Mouse (Mus musculus): ENCODE measurements around the gene Mobp. TPM values are rescaled to one million over a fixed set of nuclear protein-coding genes. Genes with fewer than 3 reads are reported as not detected.
A peak's percentile ranks its signal among the peaks of the same experiment; 100 is the strongest.

Mobp gene
- polyA plus RNA-seq, 1 experiment = not detected

DNA sequence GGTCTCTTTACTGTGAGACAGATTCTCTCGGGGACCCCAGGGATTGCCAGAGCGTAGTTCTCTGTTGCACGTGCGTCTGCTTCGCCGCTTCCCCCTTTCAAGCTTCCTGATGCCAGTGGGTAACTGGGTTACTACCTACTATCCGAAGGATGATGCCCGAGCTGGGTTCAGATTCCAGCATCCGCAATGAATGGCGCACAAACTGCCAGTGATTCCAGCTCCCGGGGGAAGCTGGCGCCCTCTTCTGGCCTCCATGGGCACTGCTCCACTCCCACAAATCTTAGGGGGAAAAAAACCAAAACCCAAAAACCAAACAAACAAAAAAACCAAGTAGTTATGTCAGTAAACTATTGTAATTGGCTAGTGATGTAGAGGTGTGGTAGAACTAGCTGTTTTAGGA, 53.2 kb downstream of the Mobp start:
- Histone ChIP-seq H3K4me3 (ENCODE audit: insufficient read depth, low read length) (no peak overlapping the region), H3K4me1 (ENCODE audit: control insufficient read depth, insufficient read depth, low read length) (no peaks in the 10 kb centered on the region), H3K27ac (ENCODE audit: insufficient read depth, low read depth, low read length) (no peak overlapping the region)
- TF ChIP-seq CTCF (IDR thresholded peaks at IDR 0.05; ENCODE audit: low read depth, low read length) (peak; percentile 86), POLR2A (IDR thresholded peaks at IDR 0.05; ENCODE audit: borderline replicate concordance, low read depth, low read length) (no peak)

DNA sequence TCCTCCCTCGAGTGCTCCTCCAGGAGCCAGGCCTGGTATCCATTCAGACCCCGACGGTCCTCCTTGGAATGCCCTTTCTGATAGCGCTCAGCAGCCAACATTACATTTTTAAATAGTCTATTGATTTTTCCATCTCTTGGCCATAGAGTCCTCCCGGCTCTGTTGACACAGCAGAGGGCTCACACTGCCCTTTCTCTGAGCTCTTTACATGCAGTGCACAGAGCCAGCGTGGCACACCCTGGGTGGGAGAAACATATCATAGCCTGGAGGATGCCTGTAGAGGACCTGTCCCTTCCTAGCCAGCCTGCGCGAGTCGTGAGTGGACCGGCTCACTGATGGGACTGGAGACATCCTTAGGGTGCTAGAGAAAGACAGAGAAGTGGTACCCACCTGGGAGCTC, 54.4 kb downstream of the Mobp start:
- Histone ChIP-seq H3K4me1 (ENCODE audit: control insufficient read depth, insufficient read depth, low read length) (no peaks in the 10 kb centered on the region), H3K4me3 (ENCODE audit: insufficient read depth, low read length) (no peak overlapping the region)
- TF ChIP-seq POLR2A (IDR thresholded peaks at IDR 0.05; ENCODE audit: borderline replicate concordance, low read depth, low read length) = no peak

DNA sequence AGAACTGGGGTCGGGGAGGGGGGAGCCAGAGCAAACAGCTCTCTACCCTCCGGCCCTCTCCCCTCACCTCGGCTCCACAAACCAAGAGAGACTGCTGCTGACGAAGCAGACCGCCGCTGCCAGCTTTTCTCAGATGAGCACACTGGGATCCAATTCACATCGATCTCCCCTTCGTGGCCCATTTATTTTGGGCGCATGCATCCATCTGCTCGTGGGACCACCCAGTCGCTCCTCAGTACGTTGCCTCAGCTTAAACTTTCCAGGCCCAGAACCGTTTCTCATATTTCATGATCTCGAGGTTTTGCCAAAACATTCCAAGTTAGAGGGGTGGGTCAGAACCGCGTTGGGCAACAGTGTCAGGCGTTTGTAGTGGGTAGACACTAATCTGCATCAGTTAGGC, 57.4 kb downstream of the Mobp start:
- no peaks in the 10 kb centered on the region for H3K4me1 ChIP-seq (ENCODE audit: control insufficient read depth, insufficient read depth, low read length)
- H3K4me3 ChIP-seq (ENCODE audit: insufficient read depth, low read length) = no peak overlapping the region
- H3K27ac ChIP-seq (ENCODE audit: insufficient read depth, low read depth, low read length) = no peak overlapping the region
- no peak for TF ChIP-seq POLR2A (IDR thresholded peaks at IDR 0.05; ENCODE audit: borderline replicate concordance, low read depth, low read length)

More for the DNA sequence above, 54.4 kb downstream of the Mobp start:
- no peak overlapping the region for H3K27ac ChIP-seq (ENCODE audit: insufficient read depth, low read depth, low read length)

DNA sequence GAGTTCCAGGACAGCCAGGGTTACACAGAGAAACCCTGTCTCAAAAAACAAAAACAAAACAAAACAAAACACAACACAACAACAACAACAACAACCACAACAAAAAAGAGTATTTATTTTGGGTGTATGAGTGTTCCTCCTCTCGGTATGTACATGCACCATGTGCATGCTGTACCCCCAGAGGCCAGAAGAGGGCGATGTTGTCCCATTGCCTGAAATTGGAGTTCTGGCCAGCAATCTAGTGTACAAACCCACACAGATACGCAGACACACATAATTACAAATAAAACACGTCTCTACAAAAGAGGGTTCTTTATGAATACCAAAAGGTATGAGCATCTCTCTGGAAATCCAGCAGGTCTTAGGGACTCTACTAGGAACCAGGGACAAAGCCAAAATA, 60.6 kb downstream of the Mobp start:
- no peak overlapping the region for H3K4me3 ChIP-seq (ENCODE audit: insufficient read depth, low read length)
- TF ChIP-seq POLR2A (IDR thresholded peaks at IDR 0.05; ENCODE audit: borderline replicate concordance, low read depth, low read length) = no peak
- TF ChIP-seq CTCF (IDR thresholded peaks at IDR 0.05; ENCODE audit: low read depth, low read length) = peak; percentile 67
- no peak overlapping the region for H3K27ac ChIP-seq (ENCODE audit: insufficient read depth, low read depth, low read length)
- peaks cover 5% of the 10 kb centered on the region; the same call in 1 of the 2 replicates for H3K4me1 ChIP-seq (ENCODE audit: control insufficient read depth, insufficient read depth, low read length)

DNA sequence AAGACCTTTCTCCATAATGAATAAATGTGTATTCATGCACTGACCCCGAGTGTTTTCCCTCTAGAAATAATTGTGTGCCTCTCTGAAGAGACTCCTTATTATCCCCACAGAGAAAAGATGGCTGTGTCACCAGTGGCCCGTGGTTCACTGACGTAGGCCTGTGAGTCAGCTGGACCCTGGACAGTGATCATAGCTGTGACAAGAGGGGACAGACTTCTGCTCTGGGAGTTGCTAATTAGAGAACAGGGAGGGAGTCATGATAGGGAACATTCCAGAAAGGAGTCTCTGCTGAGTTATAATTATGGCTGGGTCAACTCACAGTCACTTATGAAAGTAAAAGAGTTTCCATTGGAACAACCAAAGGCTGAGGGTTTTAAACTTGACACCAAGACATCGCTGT, 61.4 kb downstream of the Mobp start:
- no peak overlapping the region for H3K4me3 ChIP-seq (ENCODE audit: insufficient read depth, low read length)
- H3K27ac ChIP-seq (ENCODE audit: insufficient read depth, low read depth, low read length) = no peak overlapping the region
- no peak for TF ChIP-seq CTCF (IDR thresholded peaks at IDR 0.05; ENCODE audit: low read depth, low read length)
- TF ChIP-seq POLR2A (IDR thresholded peaks at IDR 0.05; ENCODE audit: borderline replicate concordance, low read depth, low read length) = no peak
- peaks cover 9% of the 10 kb centered on the region for H3K4me1 ChIP-seq (ENCODE audit: control insufficient read depth, insufficient read depth, low read length)

DNA sequence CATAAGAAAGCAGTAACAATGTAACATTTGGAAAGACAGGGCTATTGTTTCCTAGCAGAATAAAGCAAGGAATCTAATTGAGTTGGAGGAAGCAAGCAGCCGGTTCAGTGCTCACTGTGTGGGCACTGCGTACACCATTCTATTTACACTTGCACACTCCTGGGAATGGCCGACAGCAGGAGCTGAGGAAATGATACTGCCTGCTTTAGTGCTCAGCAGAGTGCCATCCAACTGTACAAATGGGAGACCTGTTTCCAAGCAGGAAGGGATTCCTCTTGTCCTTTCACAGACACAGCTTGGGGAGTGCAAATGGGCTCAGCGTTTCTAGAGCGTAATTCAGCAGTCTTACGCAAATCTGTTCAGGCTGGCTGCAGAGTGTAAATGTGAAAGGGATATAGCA, 63.4 kb downstream of the Mobp start:
- H3K27ac ChIP-seq (ENCODE audit: insufficient read depth, low read depth, low read length) = no peak overlapping the region
- peaks cover 9% of the 10 kb centered on the region for H3K4me1 ChIP-seq (ENCODE audit: control insufficient read depth, insufficient read depth, low read length)
- H3K4me3 ChIP-seq (ENCODE audit: insufficient read depth, low read length) = no peak overlapping the region
- TF ChIP-seq POLR2A (IDR thresholded peaks at IDR 0.05; ENCODE audit: borderline replicate concordance, low read depth, low read length) (no peak), CTCF (IDR thresholded peaks at IDR 0.05; ENCODE audit: low read depth, low read length) (no peak)

DNA sequence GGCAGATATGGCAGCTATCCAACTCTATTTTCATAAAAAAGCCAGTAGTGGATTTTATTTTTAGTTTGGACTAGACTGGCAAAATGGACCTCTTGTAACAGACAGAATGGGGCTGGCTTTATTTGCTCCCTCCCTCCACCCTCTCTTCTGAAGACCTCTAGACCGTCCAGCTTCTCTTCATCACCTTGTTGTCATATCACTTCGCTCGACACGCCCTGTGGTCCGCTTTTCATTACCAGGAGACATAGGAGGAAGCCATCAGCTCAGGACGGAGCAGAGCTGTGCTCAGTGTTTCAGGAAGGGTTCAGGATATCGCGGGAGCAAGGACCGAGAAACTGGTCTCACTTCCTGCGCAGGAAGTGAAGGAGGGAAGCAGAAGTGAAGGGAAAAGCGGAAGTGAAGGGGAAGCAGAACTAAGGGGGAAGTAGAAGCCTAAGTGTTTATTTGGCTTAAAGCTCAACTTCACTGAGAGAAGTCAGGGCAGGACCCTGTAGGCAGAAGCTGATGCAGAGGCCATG, 65.5 kb downstream of the Mobp start:
- peak overlapping the region; percentile 64 for H3K4me3 ChIP-seq (ENCODE audit: insufficient read depth, low read length)
- peak overlapping the region; percentile 70 for H3K27ac ChIP-seq (ENCODE audit: insufficient read depth, low read depth, low read length)
- TF ChIP-seq POLR2A (IDR thresholded peaks at IDR 0.05; ENCODE audit: borderline replicate concordance, low read depth, low read length) = no peak
- no peak for TF ChIP-seq CTCF (IDR thresholded peaks at IDR 0.05; ENCODE audit: low read depth, low read length)
- H3K4me1 ChIP-seq (ENCODE audit: control insufficient read depth, insufficient read depth, low read length) = peaks cover 9% of the 10 kb centered on the region

DNA sequence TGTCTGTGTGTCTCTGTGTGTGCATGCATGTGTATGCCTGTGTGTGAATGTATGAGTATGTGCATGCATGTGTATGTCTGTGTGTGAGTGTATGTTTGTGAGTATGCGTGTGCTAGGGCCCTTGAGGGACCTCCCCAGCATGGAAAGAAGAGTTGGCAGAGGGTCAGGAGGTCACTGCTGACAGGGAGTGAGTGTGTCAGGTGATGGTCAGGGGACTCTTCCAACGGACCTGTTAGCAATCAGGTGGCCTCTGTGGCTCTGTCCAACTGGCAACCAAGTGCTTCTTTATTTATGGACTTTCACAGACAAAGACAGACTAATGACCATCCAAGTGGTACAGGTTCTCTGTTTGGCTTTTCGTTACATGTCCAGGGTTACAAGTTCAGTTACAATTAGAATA, 69.9 kb downstream of the Mobp start:
- no peak for TF ChIP-seq POLR2A (IDR thresholded peaks at IDR 0.05; ENCODE audit: borderline replicate concordance, low read depth, low read length)
- no peak for TF ChIP-seq CTCF (IDR thresholded peaks at IDR 0.05; ENCODE audit: low read depth, low read length)
- no peak overlapping the region for H3K27ac ChIP-seq (ENCODE audit: insufficient read depth, low read depth, low read length)
- H3K4me1 ChIP-seq (ENCODE audit: control insufficient read depth, insufficient read depth, low read length) = peaks cover 9% of the 10 kb centered on the region
- H3K4me3 ChIP-seq (ENCODE audit: insufficient read depth, low read length) = no peak overlapping the region

Other genes with a start within 250 kb of the Mobp start
- gene Gorasp1, start 212.1 kb upstream of the Mobp start, polyA plus RNA-seq (2012; ENCODE audit: insufficient read depth, insufficient read length, missing spikeins) = 8.9 and 9.0 TPM in 2 replicates
- 0.20 and 0.27 TPM in 2 replicates for gene Ttc21a, start 212.1 kb upstream of the Mobp start, polyA plus RNA-seq (2012; ENCODE audit: insufficient read depth, insufficient read length, missing spikeins)
- gene Csrnp1, start 165.0 kb upstream of the Mobp start, polyA plus RNA-seq (2012; ENCODE audit: insufficient read depth, insufficient read length, missing spikeins) = 3.0 and 4.1 TPM in 2 replicates
- not detected in 2 replicates for gene Xirp1, start 126.1 kb upstream of the Mobp start, polyA plus RNA-seq (2012; ENCODE audit: insufficient read depth, insufficient read length, missing spikeins)
- gene Cx3cr1, start 79.8 kb upstream of the Mobp start, polyA plus RNA-seq (2012; ENCODE audit: insufficient read depth, insufficient read length, missing spikeins) = 59.9 and 65.4 TPM in 2 replicates
- not detected in 2 replicates for gene Ccr8, start 57.6 kb upstream of the Mobp start, polyA plus RNA-seq (2012; ENCODE audit: insufficient read depth, insufficient read length, missing spikeins)
- gene Slc25a38, start 39.3 kb upstream of the Mobp start, polyA plus RNA-seq (2012; ENCODE audit: insufficient read depth, insufficient read length, missing spikeins) = 18.5 and 18.7 TPM in 2 replicates
- 1,167 and 1,228 TPM in 2 replicates for gene Rpsa, start 22.0 kb upstream of the Mobp start, polyA plus RNA-seq (2012; ENCODE audit: insufficient read depth, insufficient read length, missing spikeins)
- gene Myrip, start 151.8 kb downstream of the Mobp start, polyA plus RNA-seq (2012; ENCODE audit: insufficient read depth, insufficient read length, missing spikeins) = not detected in 2 replicates

All from bone marrow macrophage, adult 2 months (primary cell).